In the genomic region with DNA sequence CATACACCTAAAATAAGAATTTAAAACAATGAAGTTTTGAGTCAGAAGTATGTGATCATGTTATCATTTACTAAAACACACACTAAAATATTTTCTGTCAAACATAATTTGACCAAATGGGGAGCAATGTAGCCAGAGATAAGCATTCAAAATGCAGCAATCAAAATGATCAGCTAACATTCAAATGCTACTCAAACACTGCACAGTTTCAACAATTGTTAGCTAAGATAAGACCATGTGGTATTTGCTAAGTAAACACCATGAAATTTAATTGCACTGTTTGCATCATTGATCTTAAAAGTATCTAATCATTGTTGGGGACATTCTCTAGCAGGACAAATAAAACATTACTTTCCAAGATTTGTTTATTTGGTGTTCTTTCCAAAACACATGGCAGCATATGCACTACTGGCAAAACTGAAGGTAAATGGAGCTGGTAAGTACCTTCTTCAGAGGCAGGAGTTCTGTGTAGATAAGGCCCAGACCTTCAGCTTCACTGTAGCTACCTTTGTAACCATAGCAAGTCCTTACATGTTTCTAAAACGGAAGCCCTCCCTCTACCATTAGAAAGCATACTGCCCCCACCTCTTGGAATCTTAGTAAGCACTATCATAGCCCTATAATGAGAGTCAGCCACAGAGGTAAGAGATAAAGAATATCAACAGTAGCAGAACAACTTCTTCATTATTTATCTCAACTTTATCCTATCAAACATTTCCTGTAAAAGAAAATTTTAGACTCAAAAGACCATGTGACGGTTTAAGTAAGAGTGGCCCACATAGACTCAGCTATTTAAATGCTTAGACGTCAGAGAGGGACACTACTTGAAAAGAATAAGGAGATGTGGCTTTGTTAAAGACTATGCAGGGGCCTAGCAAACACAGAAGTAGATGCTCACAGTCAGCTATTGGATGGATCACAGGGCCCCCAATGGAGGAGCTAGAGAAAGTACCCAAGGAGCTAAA, we compare ENCODE assay signal across 29 mouse cellular contexts.
DNase-seq lines count a peak whose midpoint lies in the region; ATAC-seq and TF ChIP-seq lines count a peak whose summit lies in the region.
"Had no signal": no experiment of that assay in that cellular context is flagged by ENCODE, and none has a peak within 500 bp of the region (broad histone marks: within the 10 kb centered on the region; RNA-seq: fewer than 3 reads in every experiment).

No protein-coding gene starts in this region.

- no peak overlapping the region for H3K27ac ChIP-seq in liver, embryonic 11.5 days (ENCODE audit: low read depth, low read length)
- H3K27ac ChIP-seq in liver, postnatal 0 days (ENCODE audit: low read depth), result no peak overlapping the region
- no peak overlapping the region for H3K27ac ChIP-seq in liver, embryonic 16.5 days (ENCODE audit: low read length)
- H3K27ac ChIP-seq in cerebellum, adult 2 months (ENCODE audit: insufficient read depth, low read length), result no peak overlapping the region
- H3K27ac ChIP-seq: heart, adult 2 months; hindbrain, embryonic 13.5 days; kidney, embryonic 15.5 days; left cerebral cortex, adult 2 months; limb, embryonic 13.5 days had no signal

- no peaks in the 10 kb centered on the region for H3K4me1 ChIP-seq in liver, embryonic 11.5 days (replicated peaks; ENCODE audit: control insufficient read depth, insufficient read depth, low read length)
- H3K4me1 ChIP-seq in liver, postnatal 0 days (ENCODE audit: insufficient read depth), result no peaks in the 10 kb centered on the region
- H3K4me1 ChIP-seq in liver, embryonic 16.5 days (ENCODE audit: control insufficient read depth, low read depth, low read length), result no peaks in the 10 kb centered on the region
- H3K4me1 ChIP-seq in cerebellum, adult 2 months (ENCODE audit: control insufficient read depth, insufficient read depth, low read length), result no peaks in the 10 kb centered on the region
- H3K4me1 ChIP-seq: heart, embryonic 12.5 days; hindbrain, embryonic 13.5 days; kidney, embryonic 15.5 days had no signal

- 62% methylated on average over 3 of the region's 3 CpGs for WGBS in liver, embryonic 11.5 days
- whole genome bisulfite sequencing in liver, postnatal 0 days (ENCODE audit: insufficient replicate concordance), result 53% methylated on average over 3 of the region's 3 CpGs
- 29% methylated on average over 3 of the region's 3 CpGs for WGBS in liver, embryonic 16.5 days (ENCODE audit: insufficient replicate concordance)
- 85% methylated on average over 3 of the region's 3 CpGs for WGBS in cerebellum, adult 2 months

- H3K9ac ChIP-seq in liver, embryonic 11.5 days (ENCODE audit: low read depth, low read length), result no peak overlapping the region
- no peak overlapping the region for H3K9ac ChIP-seq in liver, postnatal 0 days (replicated peaks)
- H3K9ac ChIP-seq in liver, embryonic 16.5 days (ENCODE audit: low read depth, low read length), result no peak overlapping the region
- H3K9ac ChIP-seq: heart, embryonic 12.5 days; hindbrain, embryonic 13.5 days; kidney, embryonic 15.5 days; limb, embryonic 13.5 days; lung, embryonic 14.5 days had no signal

- 0 out of 2 replicates have a peak, but pooled peaks have one; percentile 20 for ATAC-seq in liver, embryonic 11.5 days (replicated peaks; ENCODE audit: low FRiP score)
- no peak for ATAC-seq in liver, postnatal 0 days
- ATAC-seq in common myeloid progenitor, adult 5-6 weeks (replicated peaks; ENCODE audit: low read depth, poor library complexity, severe bottlenecking), result peak; percentile 45
- ATAC-seq in liver, embryonic 16.5 days (ENCODE audit: low read depth), result peak; percentile 47; the same call in 1 of the 2 replicates
- ATAC-seq: activated CD4-positive, CD25-positive, alpha-beta regulatory T cell, adult 4 months; forebrain, embryonic 16.5 days; midbrain, embryonic 16.5 days had no signal

- no peak for TF ChIP-seq POLR2A in cerebellum, adult 2 months (IDR thresholded peaks at IDR 0.05; ENCODE audit: borderline replicate concordance, insufficient read depth, low read length)

- no peak for TF ChIP-seq EP300 in liver, postnatal 0 days (IDR thresholded peaks at IDR 0.05; ENCODE audit: low read depth)

- no peak for DNase-seq in liver, embryonic 11.5 days (ENCODE audit: low spot score)
- no peak for DNase-seq in liver, postnatal 0 days
- DNase-seq in cerebellum, postnatal 4 days (ENCODE audit: low spot score in 2 of 2), result no peak
- DNase-seq in cerebellum, adult 2 months, result no peak
- no peak for DNase-seq in urinary bladder, postnatal 36 days (ENCODE audit: low spot score in 2 of 2)
- DNase-seq: adrenal gland, adult 2 months; cerebellum, adult 11 months; cerebellum, adult 9-11 months; heart, adult 2 months; heart, postnatal 4 days; kidney, adult 18-20 months; kidney, postnatal 25 days; lung, embryonic 14.5 days; lung, postnatal 14 days; right cerebral cortex, adult 18-20 months; spleen, adult 18-20 months; thymus, postnatal 14 days had no signal

- H3K9me3 ChIP-seq in liver, embryonic 11.5 days (ENCODE audit: control insufficient read depth, low read length), result no peaks in the 10 kb centered on the region
- H3K9me3 ChIP-seq in liver, postnatal 0 days (ENCODE audit: low read length), result no peaks in the 10 kb centered on the region
- H3K9me3 ChIP-seq in liver, embryonic 16.5 days (replicated peaks; ENCODE audit: control insufficient read depth, low read length), result no peaks in the 10 kb centered on the region
- H3K9me3 ChIP-seq: heart, embryonic 12.5 days; hindbrain, embryonic 13.5 days; kidney, embryonic 15.5 days; limb, embryonic 13.5 days had no signal

- no peaks in the 10 kb centered on the region for H3K36me3 ChIP-seq in liver, embryonic 11.5 days (ENCODE audit: control insufficient read depth, insufficient read depth, low read length)
- H3K36me3 ChIP-seq in liver, postnatal 0 days (replicated peaks; ENCODE audit: insufficient read depth, low read length), result no peaks in the 10 kb centered on the region
- H3K36me3 ChIP-seq in liver, embryonic 16.5 days (ENCODE audit: control insufficient read depth, insufficient read depth), result no peaks in the 10 kb centered on the region
- H3K36me3 ChIP-seq: heart, embryonic 12.5 days; hindbrain, embryonic 13.5 days; kidney, embryonic 15.5 days; limb, embryonic 13.5 days had no signal

- no peak overlapping the region for H3K4me2 ChIP-seq in liver, embryonic 11.5 days
- H3K4me2 ChIP-seq in liver, postnatal 0 days (ENCODE audit: low read depth, low read length), result no peak overlapping the region
- no peak overlapping the region for H3K4me2 ChIP-seq in liver, embryonic 16.5 days (ENCODE audit: low read depth, low read length)
- H3K4me2 ChIP-seq: heart, embryonic 12.5 days; hindbrain, embryonic 13.5 days; kidney, embryonic 15.5 days; limb, embryonic 13.5 days; lung, embryonic 14.5 days; midbrain, embryonic 11.5 days had no signal

- no peaks in the 10 kb centered on the region for H3K27me3 ChIP-seq in liver, embryonic 11.5 days (replicated peaks; ENCODE audit: control insufficient read depth, insufficient read depth, low read length)
- H3K27me3 ChIP-seq in liver, postnatal 0 days (ENCODE audit: insufficient read depth, low read length), result no peaks in the 10 kb centered on the region
- H3K27me3 ChIP-seq in liver, embryonic 16.5 days (ENCODE audit: control insufficient read depth, insufficient read depth, low read depth, low read length), result no peaks in the 10 kb centered on the region
- no peaks in the 10 kb centered on the region for H3K27me3 ChIP-seq in cerebellum, adult 2 months (ENCODE audit: control insufficient read depth, insufficient read depth, low read length)
- H3K27me3 ChIP-seq: heart, embryonic 12.5 days; hindbrain, embryonic 13.5 days; kidney, embryonic 15.5 days; limb, embryonic 13.5 days had no signal

- no peak for TF ChIP-seq CTCF in liver, postnatal 0 days (IDR thresholded peaks at IDR 0.05; ENCODE audit: low read depth)
- TF ChIP-seq CTCF in cerebellum, adult 2 months (IDR thresholded peaks at IDR 0.05; ENCODE audit: borderline replicate concordance, insufficient read depth, low read depth, low read length), result no peak

- no peak overlapping the region for H3K4me3 ChIP-seq in liver, embryonic 11.5 days (ENCODE audit: low read depth, low read length)
- no peak overlapping the region for H3K4me3 ChIP-seq in liver, postnatal 0 days (ENCODE audit: low read depth, low read length)
- no peak overlapping the region for H3K4me3 ChIP-seq in liver, embryonic 16.5 days (ENCODE audit: low read depth, low read length)
- H3K4me3 ChIP-seq in cerebellum, adult 2 months (replicated peaks; ENCODE audit: insufficient read depth, low read depth, low read length), result no peak overlapping the region
- H3K4me3 ChIP-seq: erythroblast, embryonic 14.5 days; heart, adult 2 months; heart, embryonic 12.5 days; hindbrain, embryonic 13.5 days; kidney, embryonic 15.5 days; left cerebral cortex, adult 2 months; limb, embryonic 13.5 days had no signal
